Mouse (Mus musculus): ENCODE measurements at regions not wholly inside any gene's neighbourhood (a gene's known extent, or its start where the extent isn't known, plus 50 kb on each side); places are given as distances from the start of the nearest gene placed in this dataset.

- DNase-seq, result no peak
Observed at GRCm38 (mm10) chr19:15033396-15033795, 435.5 kb upstream of the Tle4 start.

- DNase-seq, result no peak
Observed at GRCm38 (mm10) chr19:15032297-15032947, 434.6 kb upstream of the Tle4 start.

GRCm38 (mm10) chr19:15031483-15031882 lies 433.6 kb upstream of the Tle4 start:
- DNase-seq, result peak; percentile 2

- no peak for DNase-seq
Observed at GRCm38 (mm10) chr19:15003596-15003995, 405.7 kb upstream of the Tle4 start.

GRCm38 (mm10) chr19:14993344-14993743 lies 395.5 kb upstream of the Tle4 start:
- peak; percentile 19 for DNase-seq

GRCm38 (mm10) chr19:14970161-14970560 lies 372.3 kb upstream of the Tle4 start:
- DNase-seq, result no peak

- no peak for DNase-seq
Observed at GRCm38 (mm10) chr19:14968283-14968682, 370.4 kb upstream of the Tle4 start.

- no peak for DNase-seq
Observed at GRCm38 (mm10) chr19:14957727-14958126, 359.9 kb upstream of the Tle4 start.

- DNase-seq, result no peak
Observed at GRCm38 (mm10) chr19:14957154-14957553, 359.3 kb upstream of the Tle4 start.

GRCm38 (mm10) chr19:14956392-14956791 lies 358.5 kb upstream of the Tle4 start:
- no peak for DNase-seq

- no peak for DNase-seq
Observed at GRCm38 (mm10) chr19:14955969-14956368, 358.1 kb upstream of the Tle4 start.

- DNase-seq, result no peak
Observed at GRCm38 (mm10) chr19:14940207-14940952, 342.5 kb upstream of the Tle4 start.

- DNase-seq, result no peak
Observed at GRCm38 (mm10) chr19:14922238-14922637, 324.4 kb upstream of the Tle4 start.

- DNase-seq, result no peak
Observed at GRCm38 (mm10) chr19:14911056-14911850, 313.4 kb upstream of the Tle4 start.

- DNase-seq, result peak; percentile 11
Observed at GRCm38 (mm10) chr19:14894875-14895274, 297.0 kb upstream of the Tle4 start.

- no peak for DNase-seq
Observed at GRCm38 (mm10) chr19:14892390-14892758, 294.5 kb upstream of the Tle4 start.

GRCm38 (mm10) chr19:14891689-14892389 lies 294.0 kb upstream of the Tle4 start:
- DNase-seq, result no peak

GRCm38 (mm10) chr19:14891090-14891428 lies 293.2 kb upstream of the Tle4 start:
- DNase-seq, result no peak

GRCm38 (mm10) chr19:14890241-14891089 lies 292.6 kb upstream of the Tle4 start:
- DNase-seq, result peak; percentile 8

- no peak for DNase-seq
Observed at GRCm38 (mm10) chr19:14889794-14890193, 291.9 kb upstream of the Tle4 start.

- DNase-seq, result no peak
Observed at GRCm38 (mm10) chr19:14883707-14884421, 286.0 kb upstream of the Tle4 start.

GRCm38 (mm10) chr19:14880818-14881217 lies 283.0 kb upstream of the Tle4 start:
- DNase-seq, result no peak

All from lung, postnatal 14 days (tissue).